Mouse (Mus musculus) midbrain, postnatal 0 days (tissue): Measurements from ENCODE around the gene Naa38. TPM values are rescaled to one million over a fixed set of nuclear protein-coding genes. Genes with fewer than 3 reads are reported as not detected.

Source experiments
- ATAC-seq: fragments of 200-750 bp; cut with Nextera tagmentation; 2 replicates; pipeline ENCODE4 v1.8.0; 2017; ENCODE audit warnings: moderate number of reproducible peaks, mild to moderate bottlenecking, moderate TSS enrichment, moderate library complexity; ENCODE audit not compliant: low FRiP score
- DNase-seq: peaks from one replicate; pipeline ENCODE4 v3.0.0-alpha.2; 2015; ENCODE audit warnings: low spot score
- H3K27ac ChIP-seq: fragments of 300-500 bp; sonication (generic); 2 replicates; pipeline ENCODE4 v1.5.1; 2014; ENCODE audit warnings: low read depth, mild to moderate bottlenecking, low read length, mixed read lengths
- H3K27me3 ChIP-seq: fragments of 300-500 bp; sonication (generic); 2 replicates; pipeline ENCODE4 v1.6.1; 2014; ENCODE audit warnings: low read length, control low read depth, mixed read lengths; ENCODE audit not compliant: insufficient read depth
- H3K36me3 ChIP-seq: fragments of 300-500 bp; sonication (generic); 2 replicates; pipeline ENCODE4 v1.6.1; 2014; ENCODE audit warnings: low read length, control low read depth, mixed read lengths; ENCODE audit not compliant: insufficient read depth
- H3K4me1 ChIP-seq: fragments of 300-500 bp; sonication (generic); 2 replicates; pipeline ENCODE4 v1.6.1; 2014; ENCODE audit warnings: mild to moderate bottlenecking, control low read depth, antibody characterized with exemption, low read length, mixed read lengths; ENCODE audit not compliant: insufficient read depth
- H3K4me2 ChIP-seq: fragments of 300-500 bp; sonication (generic); 2 replicates; pipeline ENCODE4 v1.6.1; 2014; ENCODE audit warnings: low read depth, mild to moderate bottlenecking, low read length, mixed read lengths; ENCODE audit not compliant: poor library complexity, severe bottlenecking
- H3K4me3 ChIP-seq: fragments of 300-500 bp; sonication (generic); 2 replicates; pipeline ENCODE4 v1.5.1; 2014; ENCODE audit warnings: low read depth, mild to moderate bottlenecking, low read length, moderate library complexity
- H3K9ac ChIP-seq: fragments of 300-500 bp; sonication (generic); replicated peaks from 2 replicates; pipeline ENCODE4 v1.6.1; 2014; ENCODE audit warnings: mild to moderate bottlenecking, low read length, moderate library complexity, mixed read lengths; ENCODE audit not compliant: poor library complexity, severe bottlenecking
- H3K9me3 ChIP-seq: fragments of 300-500 bp; sonication (generic); 2 replicates; pipeline ENCODE4 v1.6.1; 2016; ENCODE audit warnings: low read length, control low read depth
- CTCF ChIP-seq: IDR thresholded peaks from 2 replicates; pipeline ENCODE4 v1.5.1; 2016; ENCODE audit warnings: antibody characterized with exemption, mild to moderate bottlenecking
- WGBS: fragments of 180-500 bp; shearing (Covaris S2); extraction: QIAGEN DNeasy Blood & Tissue Kit; methylation state at CpG from one replicate; pipeline ENCODE4 v1.1.7; 2014; 5-methylcytosine and 5-hydroxymethylcytosine counted together
- polyA plus RNA-seq: library from polyadenylated mRNA; unstranded; fragments of >200 nt; fragmentation: Nextera tagmentation; extraction: Ambion mirVana; gene quantifications from 2 replicates; pipeline ENCODE4 v1.2.1, GENCODE M21; 2015
- total RNA-seq: library from RNA; depleted of rRNA; stranded (reverse); fragments of >200 nt; gene quantifications from 2 replicates; pipeline ENCODE4 v1.2.3, GENCODE M21; 2014

Naa38 gene
- total and polyA plus RNA-seq, 2 experiments from 2014 or later = 95.9 to 120 TPM

DNA sequence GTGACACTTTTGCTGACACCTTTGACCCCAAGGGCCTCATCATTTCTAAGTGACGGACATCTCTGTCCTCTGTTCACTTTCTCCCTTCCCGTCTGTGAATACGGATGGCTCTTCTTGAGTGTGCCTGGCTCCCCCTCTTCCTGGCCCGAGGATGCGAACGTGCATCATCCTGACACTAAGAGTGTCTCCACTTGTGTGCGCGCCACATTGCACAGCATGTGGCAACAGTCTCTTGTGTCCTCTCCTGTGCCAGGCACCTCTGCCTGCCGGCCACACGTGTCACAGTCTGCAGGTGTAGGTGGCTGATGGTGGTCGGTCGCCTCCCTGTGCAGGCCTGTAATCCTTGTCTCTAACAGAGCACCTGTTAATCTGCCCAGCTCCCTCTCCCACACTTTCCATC lies 23.7 kb upstream of the Naa38 start:
- peaks cover 5% of the 10 kb centered on the region; the same call in 1 of the 2 replicates for H3K36me3 ChIP-seq
- DNase-seq = no peak

DNA sequence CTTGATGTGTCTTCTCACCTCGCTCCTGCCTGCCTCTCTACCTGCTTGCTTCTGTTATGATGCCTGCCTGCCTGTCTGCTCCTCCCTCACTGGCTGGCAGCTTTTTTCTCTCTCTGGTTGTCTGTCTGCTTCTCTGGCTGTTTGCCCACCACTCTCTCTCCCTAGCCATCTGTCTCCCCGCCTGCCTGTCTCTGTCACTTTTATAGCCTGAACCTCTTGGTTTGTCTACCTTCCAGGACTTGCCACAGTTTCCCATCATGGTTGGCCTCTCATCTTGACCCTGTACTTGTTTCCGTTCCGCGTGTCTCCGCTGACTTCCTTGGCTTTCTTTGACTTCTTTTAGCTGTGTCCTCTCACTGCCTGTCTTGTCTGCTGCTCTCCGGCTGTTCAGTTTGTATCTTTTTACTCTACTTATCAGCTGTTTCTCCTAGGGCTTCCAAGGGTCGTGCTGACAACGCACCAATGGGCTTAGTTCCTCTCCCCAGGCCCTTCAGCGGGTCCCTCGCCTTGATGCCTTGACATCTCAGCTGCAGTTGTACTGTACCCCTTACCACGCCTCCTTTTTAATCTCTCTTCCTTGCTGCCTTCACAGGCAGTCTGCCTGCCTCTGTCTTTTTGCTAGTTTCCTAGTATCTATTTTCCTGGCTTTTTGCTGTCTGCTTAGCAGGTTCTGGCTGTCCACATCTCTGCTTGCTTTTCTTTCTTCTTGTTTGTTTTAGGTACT lies 23.1 kb upstream of the Naa38 start:
- WGBS = 36% methylated on average over 12 of the region's 12 CpGs
- peaks cover 5% of the 10 kb centered on the region; the same call in 1 of the 2 replicates for H3K36me3 ChIP-seq
- H3K27ac ChIP-seq = peak overlapping the region; percentile 63
- no peak for TF ChIP-seq CTCF
- H3K9ac ChIP-seq = peak overlapping the region; percentile 33; the same call in 1 of the 2 replicates
- peak overlapping the region; percentile 35 for H3K4me2 ChIP-seq
- peak; percentile 67 for DNase-seq
- H3K27me3 ChIP-seq = no peaks in the 10 kb centered on the region
- ATAC-seq = no peak
- no peak overlapping the region for H3K4me3 ChIP-seq
- H3K4me1 ChIP-seq = peaks cover 6% of the 10 kb centered on the region; the same call in 1 of the 2 replicates
- H3K9me3 ChIP-seq = no peaks in the 10 kb centered on the region

More for the DNA sequence above, 23.7 kb upstream of the Naa38 start:
- 31% methylated on average over 12 of the region's 12 CpGs for WGBS
- peak overlapping the region; percentile 35 for H3K4me2 ChIP-seq
- H3K9ac ChIP-seq = peak overlapping the region; percentile 33; the same call in 1 of the 2 replicates
- no peak for TF ChIP-seq CTCF
- H3K4me1 ChIP-seq = peaks cover 6% of the 10 kb centered on the region; the same call in 1 of the 2 replicates
- ATAC-seq = no peak
- H3K27ac ChIP-seq = peak overlapping the region; percentile 63
- H3K4me3 ChIP-seq = peak overlapping the region; percentile 3; the same call in 1 of the 2 replicates
- no peaks in the 10 kb centered on the region for H3K9me3 ChIP-seq
- H3K27me3 ChIP-seq = no peaks in the 10 kb centered on the region

DNA sequence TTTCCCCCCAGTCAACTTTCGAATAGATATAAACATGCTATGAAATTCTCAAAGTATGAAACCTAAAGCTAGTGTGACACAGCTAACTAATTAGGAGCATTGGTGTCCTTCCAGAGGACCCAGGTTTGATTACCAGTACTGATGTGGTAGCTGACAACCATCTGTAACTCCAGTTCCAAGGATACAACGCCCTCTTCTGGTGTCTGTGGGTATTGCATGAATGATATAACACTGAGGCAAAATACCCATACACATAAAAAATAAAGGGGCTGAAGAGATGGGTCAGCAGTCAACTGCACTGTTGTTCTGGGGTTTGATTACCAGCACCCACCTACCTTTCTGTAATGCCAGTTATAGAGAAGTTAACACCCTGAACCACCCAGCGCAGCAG lies 22.5 kb upstream of the Naa38 start:
- DNase-seq (no peak), ATAC-seq (no peak)
- no peak overlapping the region for H3K4me2 ChIP-seq
- H3K27me3 ChIP-seq = no peaks in the 10 kb centered on the region
- peak; percentile 70 for TF ChIP-seq CTCF
- no peak overlapping the region for H3K9ac ChIP-seq
- H3K36me3 ChIP-seq = peaks cover 5% of the 10 kb centered on the region; the same call in 1 of the 2 replicates
- no peak overlapping the region for H3K27ac ChIP-seq
- no peaks in the 10 kb centered on the region for H3K9me3 ChIP-seq
- no peak overlapping the region for H3K4me3 ChIP-seq
- peaks cover 6% of the 10 kb centered on the region; the same call in 1 of the 2 replicates for H3K4me1 ChIP-seq
- 64% methylated on average over 3 of the region's 3 CpGs for WGBS

GRCm38 (mm10) chr11:69373223-69373965 lies 21.9 kb upstream of the Naa38 start:
- H3K27me3 ChIP-seq = no peaks in the 10 kb centered on the region
- H3K9ac ChIP-seq = no peak overlapping the region
- no peak for DNase-seq
- peaks cover 6% of the 10 kb centered on the region; the same call in 1 of the 2 replicates for H3K4me1 ChIP-seq
- H3K36me3 ChIP-seq = peaks cover 5% of the 10 kb centered on the region; the same call in 1 of the 2 replicates
- no peaks in the 10 kb centered on the region for H3K9me3 ChIP-seq
- 94% methylated on average over 16 of the region's 16 CpGs for WGBS
- no peak for TF ChIP-seq CTCF
- no peak for ATAC-seq
- no peak overlapping the region for H3K4me3 ChIP-seq
- no peak overlapping the region for H3K4me2 ChIP-seq
- no peak overlapping the region for H3K27ac ChIP-seq

- peaks cover 6% of the 10 kb centered on the region; the same call in 1 of the 2 replicates for H3K4me1 ChIP-seq
- no peak overlapping the region for H3K27ac ChIP-seq
- DNase-seq (no peak), ATAC-seq (no peak)
- H3K4me2 ChIP-seq = no peak overlapping the region
- no peak overlapping the region for H3K4me3 ChIP-seq
- H3K9ac ChIP-seq = no peak overlapping the region
- no peaks in the 10 kb centered on the region for H3K27me3 ChIP-seq
- H3K36me3 ChIP-seq = peaks cover 5% of the 10 kb centered on the region; the same call in 1 of the 2 replicates
- H3K9me3 ChIP-seq = no peaks in the 10 kb centered on the region
- TF ChIP-seq CTCF = no peak
- WGBS = 89% methylated on average over 4 of the region's 4 CpGs
These were observed 19.6 kb upstream of the Naa38 start for GRCm38 (mm10) chr11:69375646-69376045.
